Mouse (Mus musculus) heart, embryonic 12.5 days (tissue): ENCODE results near the gene Pde4dip. TPM values are rescaled to one million over a fixed set of nuclear protein-coding genes. Genes with fewer than 3 reads are reported as not detected.

ENCODE experiments used
- ATAC-seq: fragments of 200-750 bp; cut with Nextera tagmentation; 2 replicates; pipeline ENCODE4 v1.8.0; 2017; ENCODE audit warnings: moderate TSS enrichment, moderate library complexity; ENCODE audit not compliant: insufficient number of reproducible peaks, low FRiP score
- H3K27ac ChIP-seq: fragments of 300-500 bp; sonication (generic); 2 replicates; pipeline ENCODE4 v1.5.1; 2016; ENCODE audit warnings: mild to moderate bottlenecking, moderate library complexity; ENCODE audit not compliant: poor library complexity, severe bottlenecking
- H3K27me3 ChIP-seq: fragments of 300-500 bp; sonication (generic); replicated peaks from 2 replicates; pipeline ENCODE4 v1.6.1; 2016; ENCODE audit warnings: mild to moderate bottlenecking, moderate library complexity
- H3K36me3 ChIP-seq: fragments of 300-500 bp; sonication (generic); 2 replicates; pipeline ENCODE4 v1.6.1; 2016; ENCODE audit warnings: mild to moderate bottlenecking, moderate library complexity
- H3K4me1 ChIP-seq: fragments of 300-500 bp; sonication (generic); replicated peaks from 2 replicates; pipeline ENCODE4 v1.6.1; 2016; ENCODE audit warnings: mild to moderate bottlenecking
- H3K4me2 ChIP-seq: fragments of 300-500 bp; sonication (generic); 2 replicates; pipeline ENCODE4 v1.6.1; 2016; ENCODE audit warnings: mild to moderate bottlenecking, moderate library complexity
- H3K4me3 ChIP-seq: fragments of 300-500 bp; sonication (generic); 2 replicates; pipeline ENCODE4 v1.5.1; 2016; ENCODE audit warnings: mild to moderate bottlenecking
- H3K9ac ChIP-seq: fragments of 300-500 bp; sonication (generic); 2 replicates; pipeline ENCODE4 v1.6.1; 2016; ENCODE audit warnings: mild to moderate bottlenecking, moderate library complexity
- H3K9me3 ChIP-seq: fragments of 300-500 bp; sonication (generic); replicated peaks from 2 replicates; pipeline ENCODE4 v1.6.1; 2016; ENCODE audit warnings: mild to moderate bottlenecking, moderate library complexity
- WGBS: fragments of 180-500 bp; shearing (Covaris S2); methylation state at CpG from one replicate; pipeline ENCODE4 v1.1.7; 2016; 5-methylcytosine and 5-hydroxymethylcytosine counted together
- polyA plus RNA-seq: library from polyadenylated mRNA; unstranded; fragments of >200 nt; fragmentation: Nextera tagmentation; extraction: Ambion mirVana; gene quantifications from 2 replicates; pipeline ENCODE4 v1.2.1, GENCODE M21; 2016

Pde4dip gene
- polyA plus RNA-seq, 1 experiment from 2014 or later: 101 TPM

- 55% methylated on average over 8 of the region's 8 CpGs for WGBS
- H3K4me2 ChIP-seq: no peak overlapping the region
- H3K27me3 ChIP-seq: no peaks in the 10 kb centered on the region
- H3K9ac ChIP-seq: no peak overlapping the region
- peaks cover 35% of the 10 kb centered on the region for H3K4me1 ChIP-seq
- peaks cover 68% of the 10 kb centered on the region for H3K36me3 ChIP-seq
- no peak for ATAC-seq
- H3K4me3 ChIP-seq: no peak overlapping the region
- H3K9me3 ChIP-seq: no peaks in the 10 kb centered on the region
- H3K27ac ChIP-seq: 0 out of 2 replicates have a peak overlapping the region, but pooled peaks have one; percentile 5
These were observed 222.4 kb downstream of the Pde4dip start for GRCm38 (mm10) chr3:97666154-97666553.

- no peak overlapping the region for H3K27ac ChIP-seq
- H3K4me3 ChIP-seq: no peak overlapping the region
- H3K4me1 ChIP-seq: peaks cover 37% of the 10 kb centered on the region
- no peaks in the 10 kb centered on the region for H3K9me3 ChIP-seq
- WGBS: 61% methylated on average over 9 of the region's 9 CpGs
- no peak overlapping the region for H3K4me2 ChIP-seq
- H3K27me3 ChIP-seq: no peaks in the 10 kb centered on the region
- H3K36me3 ChIP-seq: peaks cover 64% of the 10 kb centered on the region
- ATAC-seq: no peak
- no peak overlapping the region for H3K9ac ChIP-seq
These were observed 223.0 kb downstream of the Pde4dip start for GRCm38 (mm10) chr3:97665525-97665924.

GRCm38 (mm10) chr3:97661206-97661605, 227.3 kb downstream of the Pde4dip start:
- Histone ChIP-seq H3K27ac (no peak overlapping the region), H3K4me3 (no peak overlapping the region), H3K9me3 (no peaks in the 10 kb centered on the region), H3K9ac (peak overlapping the region; percentile 29; the same call in 1 of the 2 replicates), H3K27me3 (no peaks in the 10 kb centered on the region), H3K4me2 (no peak overlapping the region), H3K36me3 (peaks cover 32% of the 10 kb centered on the region), H3K4me1 (peaks cover 37% of the 10 kb centered on the region)
- 42% methylated on average over 8 of the region's 8 CpGs for WGBS
- no peak for ATAC-seq

GRCm38 (mm10) chr3:97659746-97660145, 228.8 kb downstream of the Pde4dip start:
- Histone ChIP-seq H3K4me1 (peaks cover 32% of the 10 kb centered on the region), H3K27me3 (no peaks in the 10 kb centered on the region), H3K4me2 (peak overlapping the region; percentile 80), H3K4me3 (peak overlapping the region; percentile 83), H3K9ac (peak overlapping the region; percentile 82), H3K27ac (no peak overlapping the region), H3K36me3 (peaks cover 27% of the 10 kb centered on the region), H3K9me3 (peaks cover 3% of the 10 kb centered on the region)
- ATAC-seq: no peak
- 72% methylated on average over 7 of the region's 7 CpGs for WGBS

- peak overlapping the region; percentile 72 for H3K27ac ChIP-seq
- peaks cover 4% of the 10 kb centered on the region for H3K9me3 ChIP-seq
- peak overlapping the region; percentile 83 for H3K4me3 ChIP-seq
- no peaks in the 10 kb centered on the region for H3K27me3 ChIP-seq
- under 1% methylated on average over 47 of the region's 50 CpGs for WGBS
- H3K4me1 ChIP-seq: peaks cover 32% of the 10 kb centered on the region
- peak overlapping the region; percentile 80 for H3K4me2 ChIP-seq
- peak overlapping the region; percentile 82 for H3K9ac ChIP-seq
- ATAC-seq: peak; percentile 86
- H3K36me3 ChIP-seq: peaks cover 16% of the 10 kb centered on the region
These were observed 229.9 kb downstream of the Pde4dip start for GRCm38 (mm10) chr3:97658426-97659193.

GRCm38 (mm10) chr3:97657655-97658411, 230.7 kb downstream of the Pde4dip start, which contains the start of gene Prkab2:
Gene Prkab2, plus strand, starts transcription at chr3:97658193.
- Histone ChIP-seq H3K4me3 (peak within 1 kb of the TSS; percentile 83), H3K27ac (peak within 1 kb of the TSS; percentile 72), H3K36me3 (peaks cover 8% of the 10 kb centered on the region), H3K9ac (peak within 1 kb of the TSS; percentile 82), H3K4me1 (peaks cover 32% of the 10 kb centered on the region), H3K4me2 (peak within 1 kb of the TSS; percentile 80), H3K9me3 (peaks cover 4% of the 10 kb centered on the region), H3K27me3 (no peaks in the 10 kb centered on the region)
- ATAC-seq: peak; percentile 96
- WGBS: 2% methylated on average over 51 of the region's 51 CpGs

- H3K4me3 ChIP-seq: no peak overlapping the region
- peaks cover 29% of the 10 kb centered on the region for H3K4me1 ChIP-seq
These were observed 233.6 kb downstream of the Pde4dip start for GRCm38 (mm10) chr3:97654901-97655300.

GRCm38 (mm10) chr3:97653781-97654180, 234.7 kb downstream of the Pde4dip start:
- Histone ChIP-seq H3K9me3 (peaks cover 4% of the 10 kb centered on the region), H3K4me1 (peaks cover 18% of the 10 kb centered on the region), H3K9ac (no peak overlapping the region), H3K4me3 (no peak overlapping the region), H3K36me3 (no peaks in the 10 kb centered on the region), H3K4me2 (no peak overlapping the region), H3K27me3 (no peaks in the 10 kb centered on the region), H3K27ac (no peak overlapping the region)
- 89% methylated on average over 5 of the region's 5 CpGs for WGBS
- no peak for ATAC-seq

More at GRCm38 (mm10) chr3:97654901-97655300, 233.6 kb downstream of the Pde4dip start:
- peaks cover 4% of the 10 kb centered on the region for H3K9me3 ChIP-seq
- no peaks in the 10 kb centered on the region for H3K27me3 ChIP-seq
- H3K4me2 ChIP-seq: no peak overlapping the region
- no peak overlapping the region for H3K9ac ChIP-seq
- no peaks in the 10 kb centered on the region for H3K36me3 ChIP-seq
- WGBS: 81% methylated on average over 8 of the region's 8 CpGs
- no peak for ATAC-seq
- H3K27ac ChIP-seq: no peak overlapping the region

- peak overlapping the region; percentile 0; the same call in 1 of the 2 replicates for H3K9ac ChIP-seq
- H3K4me3 ChIP-seq: peak overlapping the region; percentile 9
- peak overlapping the region; percentile 81 for H3K27ac ChIP-seq
- peak overlapping the region; percentile 55 for H3K4me2 ChIP-seq
- H3K4me1 ChIP-seq: peaks cover 13% of the 10 kb centered on the region; the same call in 1 of the 2 replicates
- no peak for ATAC-seq
- H3K9me3 ChIP-seq: peaks cover 4% of the 10 kb centered on the region
- no peaks in the 10 kb centered on the region for H3K27me3 ChIP-seq
- 50% methylated on average over 10 of the region's 10 CpGs for WGBS
- no peaks in the 10 kb centered on the region for H3K36me3 ChIP-seq
These were observed 236.9 kb downstream of the Pde4dip start for GRCm38 (mm10) chr3:97651604-97652003.

- H3K4me2 ChIP-seq: no peak overlapping the region
- H3K27me3 ChIP-seq: no peaks in the 10 kb centered on the region
- no peaks in the 10 kb centered on the region for H3K9me3 ChIP-seq
- no peak overlapping the region for H3K4me3 ChIP-seq
- no peak overlapping the region for H3K27ac ChIP-seq
- WGBS: 69% methylated on average over 6 of the region's 6 CpGs
- no peaks in the 10 kb centered on the region for H3K36me3 ChIP-seq
- no peak for ATAC-seq
- H3K4me1 ChIP-seq: peaks cover 10% of the 10 kb centered on the region; the same call in 1 of the 2 replicates
- no peak overlapping the region for H3K9ac ChIP-seq
These were observed 239.0 kb downstream of the Pde4dip start for GRCm38 (mm10) chr3:97649469-97649868.

GRCm38 (mm10) chr3:97649022-97649421, 239.5 kb downstream of the Pde4dip start:
- Histone ChIP-seq H3K9ac (no peak overlapping the region), H3K4me3 (no peak overlapping the region), H3K27me3 (no peaks in the 10 kb centered on the region), H3K9me3 (no peaks in the 10 kb centered on the region), H3K4me2 (no peak overlapping the region), H3K4me1 (peaks cover 10% of the 10 kb centered on the region; the same call in 1 of the 2 replicates), H3K27ac (no peak overlapping the region), H3K36me3 (no peaks in the 10 kb centered on the region)
- 74% methylated on average over 3 of the region's 3 CpGs for WGBS
- no peak for ATAC-seq
